Mouse (Mus musculus) ovary, adult 2 months (tissue): ENCODE data around the gene Gm12169. TPM values are rescaled to one million over a fixed set of nuclear protein-coding genes. Genes with fewer than 3 reads are reported as not detected.

ENCODE experiments used
- polyA plus RNA-seq: library from polyadenylated mRNA; depleted of rRNA; stranded (reverse); fragments of >200 nt; gene quantifications from 2 replicates; pipeline ENCODE4 v1.2.3, GENCODE M21; 2012; rRNA removed

Gm12169 gene
- polyA plus RNA-seq = not detected in 2 replicates

GRCm38 (mm10) chr11:46523912-46524311 is at the start of gene Gm12169:
Gm12169 (plus strand) TSS chr11:46524212.

GRCm38 (mm10) chr11:46571327-46571726 is 47.3 kb downstream of the Gm12169 start, which contains the start of gene BC053393:
BC053393 (plus strand) TSS chr11:46571536.

Other genes with a start within 250 kb of the Gm12169 start
- gene Cyfip2, start 211.4 kb upstream of the Gm12169 start, polyA plus RNA-seq = 16.5 and 22.5 TPM in 2 replicates
- gene Itk, start 134.7 kb upstream of the Gm12169 start, polyA plus RNA-seq = 0.16 and 0.22 TPM in 2 replicates
- gene Fam71b, start 127.7 kb upstream of the Gm12169 start, polyA plus RNA-seq = 0.09 and 0.17 TPM in 2 replicates
- gene Med7, start 87.3 kb upstream of the Gm12169 start, polyA plus RNA-seq = 18.6 and 49.5 TPM in 2 replicates
- 0.15 and 0.17 TPM in 2 replicates for gene Havcr2, start 69.3 kb upstream of the Gm12169 start, polyA plus RNA-seq
- gene BC053393, start 47.3 kb downstream of the Gm12169 start, polyA plus RNA-seq = not detected in 2 replicates
- not detected in 2 replicates for gene Dppa1, start 105.0 kb downstream of the Gm12169 start, polyA plus RNA-seq
- 0.53 and 1.3 TPM in 2 replicates for gene Timd2, start 182.8 kb downstream of the Gm12169 start, polyA plus RNA-seq
- gene Havcr1, start 210.9 kb downstream of the Gm12169 start, polyA plus RNA-seq = 0.17 TPM in 1 of 2 replicates, not detected in the other